Mouse (Mus musculus): ENCODE data around the gene Agbl5.

GRCm38 (mm10) chr5:30866871-30867270, 21.6 kb upstream of the Agbl5 start:
- TF ChIP-seq CTCF (IDR thresholded peaks at IDR 0.05) = no peak
- TF ChIP-seq EP300 (IDR thresholded peaks at IDR 0.05) = no peak
